ENCODE assay signal across 9 mouse cellular contexts in genomic region chr11:6679694-6680396, GRCm38 (mm10). TPM values are rescaled to one million over a fixed set of nuclear protein-coding genes. Genes with fewer than 3 reads are reported as not detected.
DNase-seq lines count a peak whose midpoint lies in the region; ATAC-seq lines count a peak whose summit lies in the region.
"Had no signal": no experiment of that assay in that cellular context is flagged by ENCODE, and none has a peak within 500 bp of the region (broad histone marks: within the 10 kb centered on the region; RNA-seq: fewer than 3 reads in every experiment).

No protein-coding gene starts in this region.

- no peaks in the 10 kb centered on the region for H3K36me3 ChIP-seq in erythroblast, embryonic 14.5 days (ENCODE audit: control insufficient read depth)
- no peaks in the 10 kb centered on the region for H3K36me3 ChIP-seq in heart, embryonic 13.5 days
- H3K36me3 ChIP-seq in limb, embryonic 11.5 days (ENCODE audit: control insufficient read depth, insufficient read depth, low read length): no peaks in the 10 kb centered on the region
- no peaks in the 10 kb centered on the region for H3K36me3 ChIP-seq in neural tube, embryonic 12.5 days

- WGBS in heart, embryonic 13.5 days: 51% methylated on average over 17 of the region's 17 CpGs
- 72% methylated on average over 17 of the region's 17 CpGs for WGBS in limb, embryonic 11.5 days
- WGBS in neural tube, embryonic 12.5 days: 64% methylated on average over 17 of the region's 17 CpGs

- no peaks in the 10 kb centered on the region for H3K27me3 ChIP-seq in erythroblast, embryonic 14.5 days (ENCODE audit: control insufficient read depth)
- peaks cover 6% of the 10 kb centered on the region; the same call in 1 of the 2 replicates for H3K27me3 ChIP-seq in heart, embryonic 13.5 days (replicated peaks)
- no peaks in the 10 kb centered on the region for H3K27me3 ChIP-seq in limb, embryonic 11.5 days (ENCODE audit: control insufficient read depth, insufficient read depth, low read length)
- no peaks in the 10 kb centered on the region for H3K27me3 ChIP-seq in neural tube, embryonic 12.5 days (replicated peaks)

- peaks cover 9% of the 10 kb centered on the region for H3K4me1 ChIP-seq in erythroblast, embryonic 14.5 days (ENCODE audit: control insufficient read depth)
- H3K4me1 ChIP-seq in heart, embryonic 13.5 days: peaks cover 11% of the 10 kb centered on the region
- H3K4me1 ChIP-seq in limb, embryonic 11.5 days (ENCODE audit: control insufficient read depth, insufficient read depth, low read length): no peaks in the 10 kb centered on the region
- peaks cover 14% of the 10 kb centered on the region for H3K4me1 ChIP-seq in neural tube, embryonic 12.5 days

- H3K4me2 ChIP-seq in heart, embryonic 13.5 days: peak overlapping the region; percentile 44
- H3K4me2 ChIP-seq in limb, embryonic 11.5 days (ENCODE audit: low read depth, severe bottlenecking): peak overlapping the region; percentile 12; the same call in 1 of the 2 replicates
- H3K4me2 ChIP-seq in neural tube, embryonic 12.5 days (replicated peaks): peak overlapping the region; percentile 40

- H3K9ac ChIP-seq in heart, embryonic 13.5 days: 0 out of 2 replicates have a peak overlapping the region, but pooled peaks have one; percentile 7
- H3K9ac ChIP-seq in limb, embryonic 11.5 days (ENCODE audit: low read length): 0 out of 2 replicates have a peak overlapping the region, but pooled peaks have one; percentile 27
- H3K9ac ChIP-seq in neural tube, embryonic 12.5 days: no peak overlapping the region

- ATAC-seq in erythroblast, adult 5-6 weeks (replicated peaks; ENCODE audit: low FRiP score, poor library complexity, severe bottlenecking): no peak
- ATAC-seq in heart, embryonic 13.5 days (ENCODE audit: extremely low read depth, insufficient number of reproducible peaks, low FRiP score, low TSS enrichment): no peak; the same call in 1 of the 2 replicates
- ATAC-seq in limb, embryonic 11.5 days (ENCODE audit: insufficient number of reproducible peaks, low FRiP score, low TSS enrichment, low read depth): no peak
- peak; percentile 41; the same call in 1 of the 2 replicates for ATAC-seq in neural tube, embryonic 12.5 days (ENCODE audit: low FRiP score, low read depth)
- ATAC-seq in cerebellum, adult (ENCODE audit: insufficient number of reproducible peaks, low FRiP score, low TSS enrichment): no peak

- peak overlapping the region; percentile 50 for H3K27ac ChIP-seq in heart, embryonic 13.5 days (replicated peaks)
- no peak overlapping the region for H3K27ac ChIP-seq in limb, embryonic 11.5 days (replicated peaks; ENCODE audit: low read depth, low read length)
- no peak overlapping the region for H3K27ac ChIP-seq in neural tube, embryonic 12.5 days

- peak overlapping the region; percentile 30 for H3K4me3 ChIP-seq in erythroblast, embryonic 14.5 days (replicated peaks)
- H3K4me3 ChIP-seq in heart, embryonic 13.5 days: no peak overlapping the region
- no peak overlapping the region for H3K4me3 ChIP-seq in limb, embryonic 11.5 days (ENCODE audit: low read depth, low read length)
- H3K4me3 ChIP-seq in neural tube, embryonic 12.5 days: no peak overlapping the region

- H3K9me3 ChIP-seq in erythroblast, embryonic 14.5 days (ENCODE audit: control insufficient read depth, low read length): peaks cover 7% of the 10 kb centered on the region
- H3K9me3 ChIP-seq in heart, embryonic 13.5 days: peaks cover 7% of the 10 kb centered on the region
- H3K9me3 ChIP-seq in limb, embryonic 11.5 days (ENCODE audit: control insufficient read depth, low read length): no peaks in the 10 kb centered on the region
- no peaks in the 10 kb centered on the region for H3K9me3 ChIP-seq in neural tube, embryonic 12.5 days

- no peak for DNase-seq in limb, embryonic 11.5 days (ENCODE audit: low spot score)
- no peak for DNase-seq in gastrocnemius, adult 18-20 months (ENCODE audit: low spot score)
- DNase-seq in frontal cortex, postnatal 25 days (ENCODE audit: low spot score in 2 of 2): no peak

RNA-seq across cellular contexts. Expression of gene Ramp3, which starts 21.5 kb away (rescaled TPM):
- not detected in 2 replicates for polyA plus RNA-seq in erythroblast, embryonic 14.5 days (2012)
- not detected in 2 replicates for total RNA-seq in erythroblast, adult 5-6 weeks (2015; ENCODE audit: low replicate concordance)
- total RNA-seq in erythroblast, adult 5-6 weeks (2017; ENCODE audit: low replicate concordance): not detected in 2 replicates
- polyA plus RNA-seq in heart, embryonic 13.5 days (2015; fragmentation: Nextera tagmentation; extraction: Ambion mirVana): 2.2 and 3.5 TPM in 2 replicates
- 2.1 and 3.5 TPM in 2 replicates for polyA plus RNA-seq in limb, embryonic 11.5 days (2014; fragmentation: Nextera tagmentation; extraction: Ambion mirVana)
- 13.3 and 15.2 TPM in 2 replicates for polyA plus RNA-seq in neural tube, embryonic 12.5 days (2016; fragmentation: Nextera tagmentation; extraction: Ambion mirVana)
- 1 to 10 TPM in 1 of 2 experiments, under 1 TPM in 1; 0.48 to 1.1 TPM for total RNA-seq in gastrocnemius, adult 18-20 months (2021)

RNA-seq across cellular contexts. Expression of gene Wap, which starts 41.4 kb away (rescaled TPM):
- not detected in 2 replicates for polyA plus RNA-seq in erythroblast, embryonic 14.5 days (2012)
- not detected in 2 replicates for total RNA-seq in erythroblast, adult 5-6 weeks (2015; ENCODE audit: low replicate concordance)
- not detected in 2 replicates for total RNA-seq in erythroblast, adult 5-6 weeks (2017; ENCODE audit: low replicate concordance)
- not detected in 2 replicates for polyA plus RNA-seq in heart, embryonic 13.5 days (2015; fragmentation: Nextera tagmentation; extraction: Ambion mirVana)
- not detected in 2 replicates for polyA plus RNA-seq in limb, embryonic 11.5 days (2014; fragmentation: Nextera tagmentation; extraction: Ambion mirVana)
- not detected in 2 replicates for polyA plus RNA-seq in neural tube, embryonic 12.5 days (2016; fragmentation: Nextera tagmentation; extraction: Ambion mirVana)
- total RNA-seq in gastrocnemius, adult 18-20 months (2021): not detected
- polyA plus RNA-seq: C2C12 had no signal

RNA-seq across cellular contexts. Expression of gene Tbrg4, which starts 54.0 kb away (rescaled TPM):
- polyA plus RNA-seq in erythroblast, embryonic 14.5 days (2012): 6.6 and 9.6 TPM in 2 replicates
- 8.8 and 10.4 TPM in 2 replicates for total RNA-seq in erythroblast, adult 5-6 weeks (2015; ENCODE audit: low replicate concordance)
- total RNA-seq in erythroblast, adult 5-6 weeks (2017; ENCODE audit: low replicate concordance): 10.3 and 18.3 TPM in 2 replicates
- polyA plus RNA-seq in heart, embryonic 13.5 days (2015; fragmentation: Nextera tagmentation; extraction: Ambion mirVana): 42.9 and 43.0 TPM in 2 replicates
- 40.0 and 46.3 TPM in 2 replicates for polyA plus RNA-seq in limb, embryonic 11.5 days (2014; fragmentation: Nextera tagmentation; extraction: Ambion mirVana)
- 42.3 and 46.3 TPM in 2 replicates for polyA plus RNA-seq in neural tube, embryonic 12.5 days (2016; fragmentation: Nextera tagmentation; extraction: Ambion mirVana)
- 10 to 100 TPM; 62.9 to 64.4 TPM for total RNA-seq in gastrocnemius, adult 18-20 months (2021)
